Mouse (Mus musculus): ENCODE results near the gene 4931406P16Rik.

The 4931406P16Rik gene

DNA sequence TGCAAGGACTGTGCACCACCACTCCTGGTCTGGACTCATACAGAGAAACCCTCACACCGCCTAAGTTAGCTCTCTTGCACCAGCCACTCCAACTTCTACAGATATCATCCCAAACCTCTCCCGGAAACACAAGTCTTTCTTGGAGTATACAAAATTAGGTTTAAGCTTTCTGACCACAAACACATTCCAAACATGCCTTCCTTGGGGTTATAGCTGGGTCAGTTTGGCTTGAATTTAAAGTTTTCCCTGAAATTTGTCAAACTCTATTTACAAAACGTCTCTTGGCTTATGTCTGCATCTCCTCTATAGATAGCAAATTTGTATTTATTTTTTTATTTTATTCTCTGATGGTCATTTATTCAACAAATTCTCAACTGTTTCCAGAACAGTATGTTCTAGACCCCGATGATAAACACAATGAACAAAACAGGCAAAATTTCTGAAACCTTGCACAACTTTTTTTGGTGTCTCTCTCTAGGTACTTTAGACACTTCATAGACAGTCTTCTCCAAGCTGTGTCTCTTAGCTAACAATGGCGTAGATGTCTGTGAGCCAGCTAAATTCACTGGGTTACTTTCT, 4.1 kb downstream of the 4931406P16Rik start:
- no peak for DNase-seq (ENCODE audit: low spot score)

DNA sequence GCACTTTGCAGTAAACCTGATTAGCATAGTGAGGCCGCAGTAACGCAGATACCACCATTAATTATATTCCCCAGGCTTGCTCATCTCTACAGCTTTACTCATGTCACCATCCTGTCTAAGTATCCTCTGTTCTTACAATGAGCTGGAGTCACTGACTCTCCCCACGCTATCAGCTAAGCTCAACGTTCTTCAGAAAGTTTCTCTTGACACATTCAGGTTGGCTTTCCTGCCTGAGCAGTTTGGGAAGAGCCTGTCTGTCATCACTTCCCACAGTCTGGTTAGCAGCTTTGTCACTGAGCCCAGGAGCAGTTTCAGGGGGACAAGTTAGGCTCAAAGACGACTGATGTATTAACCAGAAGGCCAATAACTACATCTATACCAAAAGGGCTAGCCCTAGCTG, 4.8 kb downstream of the 4931406P16Rik start:
- no peak for DNase-seq (ENCODE audit: low spot score)

DNA sequence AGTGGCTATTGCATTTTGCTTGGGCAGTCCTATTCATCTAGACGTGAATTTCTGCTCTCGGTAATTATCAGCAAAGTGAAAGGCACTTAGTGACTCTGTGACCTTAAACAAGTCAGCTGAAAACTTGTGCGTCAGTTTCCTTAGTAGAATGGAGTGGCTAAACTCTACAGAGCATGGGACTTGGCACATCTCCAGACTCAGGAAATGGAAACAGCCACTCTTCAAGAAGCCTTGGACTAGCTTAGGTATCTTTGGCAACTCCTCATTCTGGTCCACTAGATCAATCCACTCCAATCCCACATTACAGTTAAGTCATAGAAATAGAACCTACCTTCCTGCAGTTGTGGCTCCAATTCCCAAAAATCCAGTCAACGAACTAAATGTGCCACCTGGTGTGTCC, 7.9 kb downstream of the 4931406P16Rik start:
- no peak for DNase-seq (ENCODE audit: low spot score)

DNA sequence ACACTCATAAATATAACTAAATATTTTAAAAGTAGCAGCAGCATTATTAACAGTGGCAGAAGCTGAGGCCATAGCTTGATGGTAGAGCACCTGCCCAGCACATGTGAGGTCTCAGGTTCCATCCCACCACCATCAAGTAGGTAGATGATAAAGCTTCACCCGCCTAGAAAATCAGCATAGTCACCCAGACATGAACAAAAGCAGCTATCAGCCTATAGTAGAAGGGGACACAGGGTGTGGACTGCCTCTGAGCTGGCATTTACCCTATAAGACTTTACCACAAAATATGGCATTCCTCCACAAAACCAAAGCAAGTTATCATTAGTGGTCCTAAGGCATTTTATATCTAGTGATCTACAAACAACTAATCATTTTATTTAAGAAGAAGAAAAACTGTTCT, 10.7 kb downstream of the 4931406P16Rik start:
- DNase-seq (ENCODE audit: low spot score), result no peak

DNA sequence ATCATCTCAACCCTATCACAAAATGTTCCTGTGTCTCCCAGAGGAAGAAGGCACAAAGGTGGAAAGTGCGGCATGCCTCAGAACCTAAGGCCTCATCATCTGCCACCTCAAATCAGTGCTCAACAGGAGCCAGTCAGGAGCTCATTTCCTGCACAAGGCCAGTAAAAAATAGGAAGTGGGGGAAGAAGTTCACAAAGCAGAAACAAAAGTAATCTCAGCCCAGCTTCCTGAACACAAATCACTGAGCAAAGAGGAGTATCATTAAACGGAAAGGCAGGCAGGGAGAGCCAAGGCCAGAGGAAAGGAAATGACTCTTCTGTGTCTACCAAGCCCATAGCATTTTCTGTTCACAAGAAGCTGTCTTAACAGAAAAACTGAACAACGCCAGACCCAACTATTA, 11.4 kb downstream of the 4931406P16Rik start:
- no peak for DNase-seq (ENCODE audit: low spot score)

DNA sequence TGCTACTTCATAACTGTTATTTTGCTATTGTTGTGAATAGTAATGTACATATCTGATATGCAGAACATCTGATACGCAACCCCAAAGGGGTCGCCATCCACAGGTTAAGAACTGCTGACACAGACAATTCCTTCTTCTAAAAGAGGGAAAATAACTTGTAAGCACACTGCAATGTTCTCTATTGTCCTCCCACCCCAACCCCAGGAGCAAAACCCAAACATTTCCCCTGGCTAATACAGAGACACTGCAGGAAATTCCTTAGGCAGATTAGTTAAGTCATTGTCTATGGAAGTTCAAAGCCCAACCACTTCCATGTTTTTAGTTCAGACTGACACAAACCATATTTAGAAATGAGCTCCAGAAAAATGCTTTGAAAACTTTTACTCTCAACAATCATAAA, 14.5 kb downstream of the 4931406P16Rik start:
- no peak for DNase-seq (ENCODE audit: low spot score)

DNA sequence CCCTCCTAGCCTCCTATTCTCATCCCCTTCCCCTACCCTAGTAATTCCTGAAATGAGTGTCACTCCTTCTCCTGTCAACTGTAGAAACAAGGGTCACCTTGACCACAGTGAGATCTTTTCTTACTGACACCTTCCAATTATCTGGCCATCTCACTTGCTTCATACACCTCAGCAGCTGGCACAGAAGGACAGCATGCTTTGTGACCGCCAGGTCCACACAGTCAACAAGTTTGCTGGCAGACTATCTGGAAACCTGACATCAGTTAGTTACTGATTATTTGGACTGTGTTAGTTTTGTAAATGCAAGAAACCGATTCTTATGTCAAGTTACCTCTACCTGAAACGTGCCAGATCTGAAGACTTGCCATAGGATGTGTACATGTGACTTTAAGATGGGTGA, 17.2 kb downstream of the 4931406P16Rik start:
- DNase-seq (ENCODE audit: low spot score), result no peak

DNA sequence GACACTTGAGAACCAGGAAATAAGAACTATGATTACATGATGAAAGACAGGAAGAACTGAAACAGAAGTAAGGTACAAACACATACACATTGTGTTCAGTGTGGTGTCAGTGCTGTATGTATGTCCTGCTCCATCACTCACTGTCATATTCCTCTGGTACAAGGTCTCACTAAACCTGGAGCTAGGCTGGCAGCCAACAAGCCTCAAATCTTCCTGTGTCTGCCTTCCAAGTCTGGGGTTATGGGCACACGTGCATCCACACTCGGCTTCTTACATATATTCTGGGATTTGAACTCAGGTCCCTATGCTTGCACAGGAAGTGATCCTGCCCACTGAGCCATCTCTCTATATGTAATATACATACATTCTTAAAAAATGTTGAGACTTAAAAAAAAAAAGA, 20.7 kb downstream of the 4931406P16Rik start:
- no peak for DNase-seq (ENCODE audit: low spot score)

DNA sequence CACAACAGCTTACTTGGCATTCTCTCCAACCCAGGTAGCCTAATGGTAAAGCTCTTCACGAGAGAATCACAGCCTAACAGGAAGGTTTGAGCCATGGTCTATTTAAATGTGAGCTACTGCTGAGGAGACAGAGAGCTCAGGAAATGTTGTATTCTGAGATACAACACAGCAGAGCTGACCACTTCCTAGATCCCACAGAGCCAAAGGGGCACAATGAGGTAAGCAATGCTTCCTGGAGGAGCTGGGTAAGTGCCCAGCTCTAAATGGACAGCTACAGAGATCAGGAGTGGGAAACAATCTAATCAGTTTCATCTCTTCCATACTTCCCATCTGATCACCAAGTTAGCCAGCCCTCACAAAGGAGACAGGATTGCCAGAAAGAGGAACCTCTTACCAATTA, 22.1 kb downstream of the 4931406P16Rik start:
- DNase-seq (ENCODE audit: low spot score), result no peak

DNA sequence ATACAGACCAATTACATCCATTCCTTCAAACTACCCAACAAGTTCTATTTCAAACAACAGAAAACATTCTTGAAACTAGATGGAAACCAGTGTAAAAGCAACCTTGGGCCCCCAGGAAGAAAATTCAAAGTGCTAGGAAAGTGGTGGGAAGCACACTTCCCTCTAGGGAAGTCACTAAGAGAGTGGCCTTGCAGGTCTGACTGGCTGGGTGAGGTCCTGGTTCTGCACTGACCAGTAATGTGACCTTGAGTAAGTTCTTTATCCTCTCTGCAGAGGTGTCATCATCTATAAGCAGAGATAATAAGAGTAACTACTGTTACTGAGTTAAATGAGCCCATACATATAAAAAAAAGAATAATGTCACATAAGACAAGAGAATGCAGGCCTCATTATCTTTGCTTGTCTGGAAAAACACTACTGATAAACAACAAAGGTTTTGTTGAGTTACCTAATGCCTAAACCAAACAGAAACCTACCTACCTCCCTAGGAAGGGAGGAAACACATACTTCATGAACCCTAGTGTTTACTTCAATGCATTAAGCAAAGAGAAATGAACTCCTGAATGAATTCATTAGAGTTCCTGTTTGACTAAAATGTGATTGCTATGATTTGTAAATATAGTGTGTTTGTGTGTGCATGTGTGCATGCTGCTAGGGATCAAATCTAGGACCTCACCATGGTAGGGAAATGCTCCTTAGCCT, 22.8 kb downstream of the 4931406P16Rik start:
- DNase-seq (ENCODE audit: low spot score), result no peak

DNA sequence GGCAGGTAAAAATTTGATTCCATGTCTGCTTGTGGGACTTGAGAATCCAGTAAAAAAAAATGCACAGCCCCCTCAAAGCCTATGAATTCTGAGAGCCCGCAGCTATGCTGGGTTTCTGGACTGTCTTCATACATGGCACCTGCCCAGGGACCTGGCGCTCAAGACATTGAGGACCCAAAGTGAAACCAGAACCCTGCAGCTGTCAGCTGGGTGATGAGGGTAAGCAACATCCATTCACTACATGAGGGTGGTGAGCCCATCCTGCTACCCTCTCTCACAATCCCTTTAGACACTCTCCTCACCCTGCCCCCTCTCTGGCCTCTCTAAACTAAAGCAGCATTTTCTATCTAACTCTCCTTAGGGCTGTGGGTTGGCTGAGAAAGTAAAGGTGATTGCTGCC, 35.7 kb downstream of the 4931406P16Rik start:
- DNase-seq (ENCODE audit: low spot score), result no peak

DNA sequence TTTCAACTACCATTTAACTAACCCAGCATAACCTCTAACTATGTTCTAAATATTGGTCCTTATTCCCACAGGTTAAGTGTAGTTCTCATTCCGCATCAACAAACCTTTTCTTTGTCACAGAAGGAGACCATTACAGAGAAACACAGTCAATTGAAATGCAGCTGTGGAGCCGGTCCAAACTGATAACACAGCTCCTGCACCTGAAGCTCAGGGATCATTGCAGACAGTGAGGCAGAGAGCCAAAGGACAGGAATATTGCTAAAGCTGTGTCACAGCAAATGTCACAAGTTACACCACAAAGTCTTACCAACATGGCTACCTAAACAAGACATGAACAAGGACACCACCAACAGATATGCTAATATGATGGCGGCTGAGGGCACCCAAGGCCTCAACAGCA, 37.3 kb downstream of the 4931406P16Rik start:
- no peak for DNase-seq (ENCODE audit: low spot score)

DNA sequence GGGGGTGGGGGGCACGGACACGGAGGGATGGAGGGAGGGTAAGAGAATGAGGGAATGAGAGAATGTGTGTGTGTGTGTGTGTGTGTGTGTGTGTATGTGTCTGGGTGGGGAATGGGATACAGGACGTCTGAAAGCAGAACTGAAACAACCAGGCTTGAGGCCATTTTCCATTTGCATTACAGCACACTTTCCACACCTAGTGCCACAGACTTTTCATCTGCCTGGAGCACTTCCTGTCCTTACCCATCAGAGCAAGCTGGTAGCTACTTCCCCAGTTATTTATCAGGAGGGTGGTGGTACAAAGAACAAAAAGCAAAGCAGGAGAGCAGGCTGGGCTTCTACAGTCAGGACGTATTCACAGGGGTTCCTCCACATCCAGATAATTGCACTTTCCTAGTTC, 40.9 kb downstream of the 4931406P16Rik start:
- no peak for DNase-seq (ENCODE audit: low spot score)

DNA sequence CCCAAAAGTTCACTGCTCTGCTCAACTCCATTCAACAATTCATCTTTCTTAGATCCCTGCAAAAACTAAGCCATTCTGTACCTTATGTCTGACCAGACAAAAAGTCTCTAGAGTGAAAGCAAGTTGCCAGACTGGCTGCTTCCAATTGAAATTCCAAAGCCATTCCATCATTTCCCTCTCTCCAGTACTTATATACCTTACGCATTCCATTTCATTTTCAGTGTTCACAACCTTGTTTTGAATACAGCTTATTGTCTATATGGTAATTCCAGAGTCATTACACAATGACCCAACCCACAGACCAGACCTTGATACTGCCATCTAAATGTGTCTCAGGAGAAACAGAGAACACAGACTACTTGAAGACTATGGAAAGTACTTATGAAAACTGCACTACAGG, 44.9 kb downstream of the 4931406P16Rik start:
- no peak for DNase-seq (ENCODE audit: low spot score)

DNA sequence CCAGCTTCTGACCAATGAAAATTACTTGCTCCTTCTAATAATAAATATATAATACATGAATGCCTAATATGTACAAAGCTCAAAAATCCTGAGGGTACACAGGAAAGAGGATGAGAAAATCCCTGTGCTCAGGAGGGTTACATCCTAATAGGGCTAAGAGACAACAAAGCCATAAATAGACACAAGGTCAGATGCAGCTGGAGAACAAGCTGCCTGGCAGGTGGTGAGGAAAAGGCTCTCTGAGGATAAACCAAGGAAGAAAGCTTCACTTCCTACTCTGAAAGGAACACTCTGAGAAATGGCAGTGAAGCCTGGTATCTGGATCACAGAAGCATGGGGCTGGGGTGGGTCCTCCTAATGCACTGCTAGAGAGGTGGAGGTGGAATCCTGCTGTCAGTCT, 46.9 kb downstream of the 4931406P16Rik start:
- DNase-seq (ENCODE audit: low spot score), result no peak

DNA sequence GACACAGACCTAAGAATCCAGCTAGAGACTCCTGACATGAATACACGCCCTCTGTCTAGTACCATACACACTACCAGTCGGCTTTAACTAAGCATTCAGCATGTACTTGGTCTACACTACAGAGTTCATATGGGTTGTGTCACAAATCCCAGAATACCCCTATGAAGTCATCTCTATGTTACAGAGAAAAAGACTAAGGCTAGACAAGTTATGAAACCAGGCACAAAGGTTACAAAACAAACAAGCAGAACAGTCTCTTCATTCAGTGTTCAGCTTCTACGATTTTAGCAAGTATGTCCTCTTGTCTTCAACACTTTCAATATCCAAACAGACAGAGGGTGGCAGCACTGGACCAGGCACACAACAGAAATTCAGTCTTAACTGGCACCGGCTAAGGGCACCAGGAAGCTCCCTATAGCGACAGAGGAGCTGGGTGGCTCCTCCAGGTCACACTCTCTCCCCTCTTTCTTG, 47.4 kb downstream of the 4931406P16Rik start:
- DNase-seq (ENCODE audit: low spot score), result peak; percentile 10

DNA sequence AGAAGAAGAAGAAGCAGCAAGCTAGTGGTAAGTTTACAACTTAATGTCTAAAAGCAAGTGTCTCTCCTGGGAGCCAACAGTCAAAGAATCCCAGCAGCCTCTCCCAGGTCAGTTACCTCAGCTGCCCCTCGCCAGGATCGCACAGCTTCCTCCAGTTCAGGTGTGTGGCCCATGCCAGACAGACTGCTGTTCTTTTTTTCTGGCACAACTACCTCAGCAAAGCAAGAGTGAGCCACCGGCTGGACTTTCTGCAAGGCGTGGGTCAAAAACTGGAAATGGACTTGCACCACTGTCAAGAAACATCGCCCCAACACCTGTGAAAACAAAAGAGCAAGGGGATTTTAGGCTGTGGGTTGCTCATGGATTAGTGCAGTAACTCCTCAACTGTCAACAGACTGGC, 49.9 kb downstream of the 4931406P16Rik start:
- DNase-seq (ENCODE audit: low spot score), result no peak

DNA sequence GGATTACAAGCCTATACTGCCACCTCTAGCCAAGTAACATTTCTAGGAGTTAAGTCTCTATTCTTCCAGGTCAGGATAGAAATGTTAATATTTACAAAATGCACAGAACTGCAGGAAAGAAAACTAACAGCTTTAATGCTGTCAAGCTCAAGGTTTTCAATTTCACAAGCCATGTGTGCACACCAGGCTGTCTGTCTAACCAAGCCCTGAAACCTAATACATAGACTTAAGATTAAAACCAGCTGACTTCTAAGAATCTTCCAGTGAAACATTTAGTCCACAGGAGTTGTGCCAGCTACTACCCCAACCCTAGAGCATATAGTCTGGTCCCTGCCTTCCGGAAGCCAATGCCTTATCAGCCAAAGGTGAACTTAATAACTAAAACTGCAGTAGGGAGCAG, 54.9 kb downstream of the 4931406P16Rik start:
- DNase-seq (ENCODE audit: low spot score), result no peak

DNA sequence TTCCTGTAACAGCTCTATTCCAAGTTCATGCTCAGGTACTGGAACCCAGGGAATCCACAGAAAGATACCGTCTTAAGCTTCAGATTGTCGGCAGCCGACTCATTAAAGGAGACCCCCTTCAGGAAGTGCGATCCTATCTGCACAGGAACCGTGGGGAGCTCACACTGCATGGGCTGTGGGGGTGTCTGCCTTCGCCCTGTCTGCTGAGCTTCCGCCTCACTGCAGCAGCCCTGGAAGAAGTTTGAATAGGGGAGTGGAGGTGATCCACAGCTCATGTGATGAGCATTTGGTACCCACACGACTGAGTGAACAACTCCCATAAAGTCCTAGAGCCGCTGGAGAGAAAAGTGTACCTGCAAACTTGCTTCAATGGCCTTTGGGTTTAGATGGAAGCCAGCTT, 56.1 kb downstream of the 4931406P16Rik start:
- DNase-seq (ENCODE audit: low spot score), result no peak

DNA sequence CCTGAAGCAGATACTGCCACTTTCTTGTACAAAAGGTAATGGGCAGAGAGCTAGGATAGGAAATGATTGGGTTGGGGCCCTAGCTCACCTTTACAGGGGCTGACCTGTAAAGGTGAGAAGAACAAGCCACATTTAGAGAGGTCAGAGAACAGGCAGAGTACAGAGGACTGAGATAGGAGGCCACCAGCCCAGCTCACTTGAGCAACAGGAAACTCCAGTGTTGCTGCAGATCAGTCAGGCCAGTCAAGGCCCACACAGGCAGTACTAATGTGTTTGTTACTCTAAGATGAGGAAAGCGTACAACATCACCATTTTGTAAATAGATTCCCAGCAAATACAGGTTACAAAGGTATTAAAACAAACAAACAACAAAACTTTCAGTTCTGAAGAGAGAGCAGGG, 57.4 kb downstream of the 4931406P16Rik start:
- no peak for DNase-seq (ENCODE audit: low spot score)

DNA sequence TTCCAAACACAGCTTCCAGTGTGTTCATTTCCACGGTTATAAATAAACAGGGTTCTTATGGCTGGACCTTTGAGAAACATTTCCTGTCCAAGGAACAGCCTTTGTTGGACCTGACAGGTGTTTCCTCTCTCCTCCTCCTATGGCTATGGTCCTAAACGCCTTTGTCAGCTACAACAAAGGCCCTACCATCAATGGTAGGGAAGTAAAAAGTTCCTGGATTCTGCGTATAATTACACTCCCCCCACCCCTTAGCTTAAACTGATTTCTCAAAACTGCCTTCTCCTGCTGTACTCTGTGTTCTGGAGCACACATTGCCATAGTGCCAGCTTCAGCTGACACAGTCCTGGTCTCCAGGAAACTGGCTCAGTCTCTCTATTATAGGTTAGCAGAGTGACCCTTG, 58.2 kb downstream of the 4931406P16Rik start:
- no peak for DNase-seq (ENCODE audit: low spot score)

DNA sequence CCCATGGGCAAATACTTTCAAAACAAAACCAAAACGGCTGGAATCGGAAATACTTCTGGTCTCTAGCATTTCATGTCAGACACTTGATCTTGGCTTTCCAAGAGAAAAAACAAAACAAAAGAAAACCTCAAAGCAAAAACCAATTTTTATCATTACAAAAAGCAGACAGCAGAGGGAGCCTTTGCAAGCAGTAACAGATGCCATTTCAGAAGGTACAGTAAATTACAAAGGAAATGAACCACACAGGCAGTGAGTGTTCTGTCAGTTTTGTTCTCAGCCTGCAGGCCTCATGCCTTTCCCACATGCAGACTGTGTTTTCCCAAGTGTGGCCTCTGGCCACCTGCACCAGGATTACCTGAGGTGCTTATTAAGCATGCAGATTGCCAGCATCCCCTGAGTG, 61.3 kb downstream of the 4931406P16Rik start:
- DNase-seq (ENCODE audit: low spot score), result no peak

DNA sequence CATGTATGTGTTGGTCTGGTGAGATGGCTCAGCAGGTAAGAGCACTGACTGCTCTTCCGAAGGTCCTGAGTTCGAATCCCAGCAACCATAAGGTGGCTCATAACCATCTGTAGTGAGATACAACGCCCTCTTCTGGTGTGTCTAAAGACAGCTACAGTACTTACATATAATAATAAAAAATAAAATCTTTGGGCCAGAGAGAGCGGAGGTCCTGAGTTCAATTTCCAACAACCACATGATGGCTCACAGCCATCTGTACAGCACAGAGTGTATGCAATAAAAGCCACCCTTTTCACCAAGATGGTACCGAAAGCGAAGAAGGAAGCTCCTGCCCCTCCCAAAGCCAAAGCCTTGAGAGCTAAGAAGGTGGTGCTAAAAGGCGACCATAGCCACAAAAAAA, 62.6 kb downstream of the 4931406P16Rik start, which contains the start of gene Gm6096:
Gene Gm6096 (plus strand): TSS at position 301 of the 400 bp plus-strand sequence.
- DNase-seq (ENCODE audit: low spot score), result no peak

Data from ovary, postnatal 10 days (tissue).